Mouse (Mus musculus): ENCODE measurements at regions not wholly inside any gene's neighbourhood (a gene's known extent, or its start where the extent isn't known, plus 50 kb on each side); places are given as distances from the start of the nearest gene placed in this dataset.

DNA sequence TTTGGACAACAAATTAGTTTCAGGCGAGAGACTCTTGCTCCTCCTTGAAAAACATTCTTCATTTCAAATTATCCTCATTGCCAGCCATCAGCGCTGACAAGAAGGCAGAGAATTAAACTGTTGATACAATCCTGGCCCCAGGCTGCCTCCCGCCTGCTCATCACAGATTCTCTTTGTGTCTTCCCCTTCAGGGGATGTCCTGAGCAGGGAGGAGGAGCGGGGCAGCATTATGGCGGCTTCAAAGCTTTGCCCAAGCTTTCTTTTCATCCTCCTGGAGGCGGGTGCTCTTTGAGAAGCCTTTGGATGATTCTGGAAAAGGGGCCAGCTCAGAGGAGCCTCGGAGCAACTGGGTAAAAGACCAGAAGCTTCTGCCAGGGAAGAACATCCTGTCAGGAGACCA is 149.1 kb downstream of the 4930564D02Rik start:
- 31% methylated on average over 7 of the region's 7 CpGs for WGBS
- no peak overlapping the region for H3K9ac ChIP-seq
- no peak overlapping the region for H3K27ac ChIP-seq
- no peak for DNase-seq (ENCODE audit: low spot score)
- no peak overlapping the region for H3K4me2 ChIP-seq (replicated peaks)
- no peak overlapping the region for H3K4me3 ChIP-seq (replicated peaks; ENCODE audit: low read length)
- no peaks in the 10 kb centered on the region for H3K9me3 ChIP-seq (ENCODE audit: control insufficient read depth, low read length)
- no peaks in the 10 kb centered on the region for H3K36me3 ChIP-seq (replicated peaks; ENCODE audit: control insufficient read depth, insufficient read depth)
- no peaks in the 10 kb centered on the region for H3K4me1 ChIP-seq (replicated peaks; ENCODE audit: control insufficient read depth, insufficient read depth, low read length)
- no peak for ATAC-seq (ENCODE audit: low FRiP score)
- no peaks in the 10 kb centered on the region for H3K27me3 ChIP-seq (ENCODE audit: control insufficient read depth, insufficient read depth, low read length)

DNA sequence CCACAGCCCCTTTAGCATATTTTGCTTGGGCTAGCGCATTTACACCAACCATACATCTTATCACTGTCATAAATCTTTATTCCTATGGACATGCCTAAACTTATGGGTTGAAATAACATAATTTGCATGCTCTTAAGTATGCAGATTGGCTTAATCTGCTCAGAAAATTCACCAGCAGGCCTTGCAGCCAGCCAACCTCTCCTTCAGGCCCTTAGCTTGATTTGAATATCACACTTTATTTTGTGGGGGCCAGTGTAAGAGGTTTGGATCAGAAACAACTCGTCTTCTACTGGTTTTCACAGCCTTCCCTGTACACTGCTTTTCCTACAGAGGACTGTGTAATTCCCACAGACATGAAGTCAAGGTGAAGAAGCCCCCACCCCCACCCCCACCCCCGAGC is 153.0 kb downstream of the 4930564D02Rik start:
- Histone ChIP-seq H3K4me1 (replicated peaks; ENCODE audit: control insufficient read depth, insufficient read depth, low read length) (no peaks in the 10 kb centered on the region), H3K27me3 (ENCODE audit: control insufficient read depth, insufficient read depth, low read length) (no peaks in the 10 kb centered on the region), H3K36me3 (replicated peaks; ENCODE audit: control insufficient read depth, insufficient read depth) (no peaks in the 10 kb centered on the region), H3K27ac (no peak overlapping the region), H3K9ac (no peak overlapping the region), H3K4me2 (replicated peaks) (no peak overlapping the region), H3K9me3 (ENCODE audit: control insufficient read depth, low read length) (no peaks in the 10 kb centered on the region), H3K4me3 (replicated peaks; ENCODE audit: low read length) (no peak overlapping the region)
- DNase-seq (ENCODE audit: low spot score) (no peak), ATAC-seq (ENCODE audit: low FRiP score) (no peak)
- WGBS: 79% methylated on average over 3 of the region's 3 CpGs

DNA sequence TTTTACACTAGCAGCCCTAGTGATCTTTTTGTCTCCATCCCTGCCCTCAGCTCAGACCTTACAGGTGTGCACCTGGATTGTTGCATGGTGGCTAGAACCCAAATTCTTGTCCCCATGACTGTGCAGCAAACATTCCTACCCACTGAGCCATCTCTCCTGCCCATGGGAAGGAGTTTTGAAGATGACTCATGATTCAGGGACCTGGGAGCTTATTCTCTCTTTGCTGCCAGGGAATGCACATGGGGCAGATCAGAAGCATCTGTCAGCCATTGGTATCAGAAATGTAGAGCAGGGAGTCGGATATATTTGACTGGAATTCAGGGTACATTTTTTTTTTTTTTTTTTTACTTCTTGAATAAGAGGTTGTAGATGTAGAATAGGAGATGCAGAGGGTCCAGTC is 154.0 kb downstream of the 4930564D02Rik start:
- WGBS: 78% methylated on average over 1 of the region's 1 CpGs
- H3K27ac ChIP-seq: no peak overlapping the region

DNA sequence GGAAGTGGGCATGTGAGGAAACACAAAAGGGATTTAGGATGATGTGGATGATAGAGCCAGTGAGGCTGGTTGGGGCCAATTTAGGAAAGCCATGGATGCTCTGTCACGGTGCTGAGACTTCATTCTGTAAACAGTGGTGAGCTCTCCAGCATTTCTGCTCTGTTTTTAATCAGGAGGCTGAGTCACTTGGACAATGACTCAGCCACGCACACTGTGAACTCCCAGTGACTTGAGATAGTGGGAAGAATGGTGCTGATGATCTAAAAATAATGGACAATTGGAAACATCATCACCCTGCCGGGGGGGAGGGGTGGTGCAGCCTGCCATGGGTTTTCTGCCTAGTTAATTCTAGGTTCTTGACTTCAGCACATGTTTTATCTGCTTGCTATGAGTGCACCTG is 156.3 kb downstream of the 4930564D02Rik start:
- ATAC-seq (ENCODE audit: low FRiP score): no peak
- H3K4me2 ChIP-seq (replicated peaks): no peak overlapping the region
- no peak for DNase-seq (ENCODE audit: low spot score)
- no peak overlapping the region for H3K27ac ChIP-seq
- WGBS: 73% methylated on average over 3 of the region's 3 CpGs
- no peaks in the 10 kb centered on the region for H3K36me3 ChIP-seq (replicated peaks; ENCODE audit: control insufficient read depth, insufficient read depth)
- H3K9ac ChIP-seq: no peak overlapping the region
- H3K4me3 ChIP-seq (replicated peaks; ENCODE audit: low read length): no peak overlapping the region
- no peaks in the 10 kb centered on the region for H3K27me3 ChIP-seq (ENCODE audit: control insufficient read depth, insufficient read depth, low read length)
- H3K9me3 ChIP-seq (ENCODE audit: control insufficient read depth, low read length): no peaks in the 10 kb centered on the region
- H3K4me1 ChIP-seq (replicated peaks; ENCODE audit: control insufficient read depth, insufficient read depth, low read length): no peaks in the 10 kb centered on the region

More for the DNA sequence above, 154.0 kb downstream of the 4930564D02Rik start:
- ATAC-seq (ENCODE audit: low FRiP score): no peak
- H3K4me2 ChIP-seq (replicated peaks): no peak overlapping the region
- DNase-seq (ENCODE audit: low spot score): no peak
- no peaks in the 10 kb centered on the region for H3K36me3 ChIP-seq (replicated peaks; ENCODE audit: control insufficient read depth, insufficient read depth)
- no peaks in the 10 kb centered on the region for H3K4me1 ChIP-seq (replicated peaks; ENCODE audit: control insufficient read depth, insufficient read depth, low read length)
- H3K27me3 ChIP-seq (ENCODE audit: control insufficient read depth, insufficient read depth, low read length): no peaks in the 10 kb centered on the region
- H3K9ac ChIP-seq: no peak overlapping the region
- H3K9me3 ChIP-seq (ENCODE audit: control insufficient read depth, low read length): no peaks in the 10 kb centered on the region
- H3K4me3 ChIP-seq (replicated peaks; ENCODE audit: low read length): no peak overlapping the region

DNA sequence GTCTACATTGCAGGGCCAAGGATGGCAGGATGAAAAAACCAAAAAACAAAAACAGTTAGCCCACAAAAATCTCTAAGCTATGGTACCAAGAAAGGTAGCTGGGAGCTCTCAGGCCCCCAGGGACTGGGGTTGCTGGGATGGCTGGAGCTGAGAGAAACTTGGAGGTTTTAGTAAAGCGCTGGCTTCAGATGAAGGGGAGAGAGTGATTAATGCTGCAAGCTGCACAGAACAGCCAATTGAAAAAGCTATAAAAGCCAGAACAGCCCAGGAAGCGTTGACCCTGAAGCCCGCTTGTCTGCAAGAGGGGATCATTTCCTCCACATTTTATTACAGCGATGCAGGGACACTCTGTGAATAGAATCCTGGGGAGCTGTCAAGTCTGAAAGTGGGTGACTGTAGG is 157.0 kb downstream of the 4930564D02Rik start:
- DNase-seq (ENCODE audit: low spot score): no peak
- Histone ChIP-seq H3K9me3 (ENCODE audit: control insufficient read depth, low read length) (no peaks in the 10 kb centered on the region), H3K9ac (no peak overlapping the region)

DNA sequence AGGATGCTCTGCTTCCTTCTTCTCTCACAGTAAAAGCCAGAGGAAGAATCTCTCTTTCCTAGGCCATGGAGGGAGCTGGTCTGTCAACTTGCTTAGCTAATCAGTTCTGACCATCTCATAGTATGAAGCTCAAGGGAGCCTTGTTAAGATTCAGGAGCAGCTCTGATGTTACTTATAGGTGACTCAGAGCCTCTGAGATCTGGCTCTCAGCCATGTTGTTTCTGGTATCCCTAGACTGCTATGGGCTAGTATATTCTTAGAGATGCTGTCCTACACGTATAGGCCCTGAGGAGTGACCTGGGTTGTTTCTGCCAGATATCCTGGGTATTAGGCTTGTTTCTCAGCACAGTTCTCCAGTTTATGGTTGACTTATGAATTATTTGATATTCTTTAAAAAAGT is 160.9 kb downstream of the 4930564D02Rik start:
- Histone ChIP-seq H3K27me3 (ENCODE audit: control insufficient read depth, insufficient read depth, low read length) (no peaks in the 10 kb centered on the region), H3K4me1 (replicated peaks; ENCODE audit: control insufficient read depth, insufficient read depth, low read length) (no peaks in the 10 kb centered on the region), H3K9ac (no peak overlapping the region), H3K9me3 (ENCODE audit: control insufficient read depth, low read length) (no peaks in the 10 kb centered on the region), H3K4me2 (replicated peaks) (no peak overlapping the region), H3K4me3 (replicated peaks; ENCODE audit: low read length) (no peak overlapping the region), H3K36me3 (replicated peaks; ENCODE audit: control insufficient read depth, insufficient read depth) (no peaks in the 10 kb centered on the region), H3K27ac (no peak overlapping the region)
- DNase-seq (ENCODE audit: low spot score) (no peak), ATAC-seq (ENCODE audit: low FRiP score) (no peak)
- 79% methylated on average over 1 of the region's 1 CpGs for WGBS

More for the DNA sequence above, 157.0 kb downstream of the 4930564D02Rik start:
- no peak overlapping the region for H3K27ac ChIP-seq
- no peaks in the 10 kb centered on the region for H3K27me3 ChIP-seq (ENCODE audit: control insufficient read depth, insufficient read depth, low read length)
- no peak overlapping the region for H3K4me3 ChIP-seq (replicated peaks; ENCODE audit: low read length)
- H3K4me2 ChIP-seq (replicated peaks): no peak overlapping the region
- WGBS: 45% methylated on average over 4 of the region's 4 CpGs
- no peak for ATAC-seq (ENCODE audit: low FRiP score)
- no peaks in the 10 kb centered on the region for H3K36me3 ChIP-seq (replicated peaks; ENCODE audit: control insufficient read depth, insufficient read depth)
- H3K4me1 ChIP-seq (replicated peaks; ENCODE audit: control insufficient read depth, insufficient read depth, low read length): no peaks in the 10 kb centered on the region

DNA sequence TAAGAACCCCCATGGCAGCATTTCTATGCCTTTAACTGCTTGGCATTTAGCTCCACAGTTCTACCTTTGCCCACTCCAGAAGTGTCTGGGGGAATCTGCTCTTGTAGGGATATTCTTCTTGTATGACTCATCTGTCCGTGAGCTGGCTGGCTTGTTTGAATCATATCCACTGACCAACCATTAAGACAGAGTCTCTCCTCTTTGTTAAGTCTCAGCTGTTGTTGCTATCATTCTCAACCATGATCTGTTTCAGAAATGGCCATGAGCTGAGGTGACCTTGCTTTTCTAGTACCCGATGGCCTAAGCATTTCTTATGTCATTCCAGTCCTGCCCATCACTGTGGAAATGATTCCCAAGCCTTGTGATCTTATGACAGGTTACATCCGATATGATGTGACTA is 161.8 kb downstream of the 4930564D02Rik start:
- Histone ChIP-seq H3K27ac (no peak overlapping the region), H3K27me3 (ENCODE audit: control insufficient read depth, insufficient read depth, low read length) (no peaks in the 10 kb centered on the region), H3K4me2 (replicated peaks) (no peak overlapping the region)

DNA sequence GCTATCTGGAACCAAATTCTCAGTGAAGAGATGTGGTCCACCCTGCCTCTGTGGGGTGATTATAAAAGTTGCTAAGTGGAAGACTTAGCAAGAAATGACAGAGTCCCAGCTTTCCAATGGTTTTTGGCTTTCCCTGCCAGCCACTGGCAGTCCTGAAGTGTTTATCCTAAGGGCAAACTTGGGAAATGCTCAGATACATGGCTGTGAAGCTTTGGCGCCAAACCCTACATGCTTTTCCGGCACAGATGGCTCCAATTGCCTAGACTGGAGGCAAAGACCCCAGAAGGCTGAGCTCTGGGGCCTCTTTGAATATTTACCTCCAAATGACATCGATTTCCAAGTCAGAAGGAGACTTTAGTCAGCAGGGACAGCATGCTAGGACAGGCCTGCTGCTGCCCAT is 174.4 kb downstream of the 4930564D02Rik start:
- Histone ChIP-seq H3K27me3 (ENCODE audit: control insufficient read depth, insufficient read depth, low read length) (no peaks in the 10 kb centered on the region), H3K27ac (no peak overlapping the region), H3K9ac (no peak overlapping the region), H3K4me3 (replicated peaks; ENCODE audit: low read length) (no peak overlapping the region), H3K4me2 (replicated peaks) (no peak overlapping the region), H3K9me3 (ENCODE audit: control insufficient read depth, low read length) (no peaks in the 10 kb centered on the region), H3K36me3 (replicated peaks; ENCODE audit: control insufficient read depth, insufficient read depth) (no peaks in the 10 kb centered on the region), H3K4me1 (replicated peaks; ENCODE audit: control insufficient read depth, insufficient read depth, low read length) (no peaks in the 10 kb centered on the region)
- WGBS: 87% methylated on average over 3 of the region's 3 CpGs
- DNase-seq (ENCODE audit: low spot score) (no peak), ATAC-seq (ENCODE audit: low FRiP score) (no peak)

More for the DNA sequence above, 161.8 kb downstream of the 4930564D02Rik start:
- DNase-seq (ENCODE audit: low spot score): no peak
- Histone ChIP-seq H3K4me1 (replicated peaks; ENCODE audit: control insufficient read depth, insufficient read depth, low read length) (no peaks in the 10 kb centered on the region), H3K36me3 (replicated peaks; ENCODE audit: control insufficient read depth, insufficient read depth) (no peaks in the 10 kb centered on the region), H3K4me3 (replicated peaks; ENCODE audit: low read length) (no peak overlapping the region), H3K9ac (no peak overlapping the region), H3K9me3 (ENCODE audit: control insufficient read depth, low read length) (no peaks in the 10 kb centered on the region)
- no peak for ATAC-seq (ENCODE audit: low FRiP score)
- WGBS: 91% methylated on average over 3 of the region's 3 CpGs

DNA sequence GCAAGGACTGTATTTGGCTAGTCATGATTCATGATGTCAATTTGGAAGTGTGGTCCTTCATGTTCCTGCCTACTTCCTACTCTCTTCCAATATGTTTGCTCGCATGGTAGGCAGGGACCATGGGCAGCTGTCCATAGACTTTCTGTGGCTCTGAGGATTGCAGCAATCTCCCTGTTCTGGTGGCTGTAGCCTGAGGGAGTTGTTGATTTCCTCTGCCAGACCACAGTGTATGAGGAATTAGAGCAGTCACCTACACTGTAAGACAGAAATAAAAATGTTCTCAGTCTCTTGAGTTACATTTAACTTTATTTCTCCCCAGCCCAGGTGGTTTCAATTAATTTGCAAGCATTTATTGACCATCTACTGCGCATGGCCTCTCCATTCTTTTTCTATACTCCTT is 190.5 kb downstream of the 4930564D02Rik start:
- Histone ChIP-seq H3K4me2 (replicated peaks) (no peak overlapping the region), H3K27me3 (ENCODE audit: control insufficient read depth, insufficient read depth, low read length) (no peaks in the 10 kb centered on the region), H3K36me3 (replicated peaks; ENCODE audit: control insufficient read depth, insufficient read depth) (no peaks in the 10 kb centered on the region), H3K9ac (no peak overlapping the region), H3K4me1 (replicated peaks; ENCODE audit: control insufficient read depth, insufficient read depth, low read length) (no peaks in the 10 kb centered on the region), H3K9me3 (ENCODE audit: control insufficient read depth, low read length) (no peaks in the 10 kb centered on the region), H3K4me3 (replicated peaks; ENCODE audit: low read length) (no peak overlapping the region), H3K27ac (no peak overlapping the region)
- ATAC-seq (ENCODE audit: low FRiP score) (no peak), DNase-seq (ENCODE audit: low spot score) (no peak)
- 95% methylated on average over 2 of the region's 2 CpGs for WGBS

DNA sequence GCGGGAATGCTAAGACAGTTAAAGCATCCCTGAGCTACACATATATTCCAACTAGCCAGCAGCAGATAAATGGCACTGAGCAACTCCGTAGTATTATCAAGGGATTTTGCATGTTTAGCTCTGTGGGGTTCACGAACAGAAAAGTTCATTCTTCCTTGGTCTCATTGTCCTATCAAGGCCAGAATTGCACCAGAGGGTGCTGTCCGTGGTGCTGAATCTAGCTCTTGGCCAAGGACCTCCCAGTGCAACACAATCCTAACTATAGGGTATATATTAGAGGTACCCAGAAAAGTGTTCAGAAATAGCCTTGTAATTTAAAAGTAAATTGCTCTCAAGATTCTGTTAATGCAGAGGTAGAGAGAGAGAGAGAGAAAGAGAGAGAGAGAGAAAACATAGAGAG is 176.9 kb upstream of the Kcnd3 start:
- H3K27me3 ChIP-seq (ENCODE audit: control insufficient read depth, insufficient read depth, low read length): no peaks in the 10 kb centered on the region
- H3K4me1 ChIP-seq (replicated peaks; ENCODE audit: control insufficient read depth, insufficient read depth, low read length): no peaks in the 10 kb centered on the region
- DNase-seq (ENCODE audit: low spot score): peak; percentile 72
- WGBS: 35% methylated on average over 4 of the region's 4 CpGs
- no peak overlapping the region for H3K4me2 ChIP-seq (replicated peaks)
- H3K27ac ChIP-seq: no peak overlapping the region
- no peaks in the 10 kb centered on the region for H3K9me3 ChIP-seq (ENCODE audit: control insufficient read depth, low read length)
- H3K9ac ChIP-seq: no peak overlapping the region
- ATAC-seq (ENCODE audit: low FRiP score): no peak
- H3K36me3 ChIP-seq (replicated peaks; ENCODE audit: control insufficient read depth, insufficient read depth): no peaks in the 10 kb centered on the region
- H3K4me3 ChIP-seq (replicated peaks; ENCODE audit: low read length): no peak overlapping the region
